Mouse (Mus musculus) heart, postnatal 0 days (tissue): ENCODE measurements around the gene Fbxo44. TPM values are rescaled to one million over a fixed set of nuclear protein-coding genes. Genes with fewer than 3 reads are reported as not detected.

Source experiments
- ATAC-seq: fragments of 200-750 bp; cut with Nextera tagmentation; 2 replicates; pipeline ENCODE4 v1.8.0; 2017; ENCODE audit warnings: low read depth, moderate number of reproducible peaks, moderate library complexity; ENCODE audit not compliant: insufficient read depth
- DNase-seq: peaks from one replicate; pipeline ENCODE4 v3.0.0-alpha.2; 2016; ENCODE audit warnings: low spot score
- H3K27ac ChIP-seq: fragments of 300-500 bp; sonication (generic); 2 replicates; pipeline ENCODE4 v1.5.1; 2014; ENCODE audit warnings: low read depth, mild to moderate bottlenecking
- H3K27me3 ChIP-seq: fragments of 300-500 bp; sonication (generic); 2 replicates; pipeline ENCODE4 v1.6.1; 2014; ENCODE audit warnings: low read length, mixed read lengths; ENCODE audit not compliant: control insufficient read depth, insufficient read depth
- H3K36me3 ChIP-seq: fragments of 300-500 bp; sonication (generic); replicated peaks from 2 replicates; pipeline ENCODE4 v1.6.1; 2014; ENCODE audit warnings: low read length, mixed read lengths; ENCODE audit not compliant: control insufficient read depth, insufficient read depth
- H3K4me1 ChIP-seq: fragments of 300-500 bp; sonication (generic); 2 replicates; pipeline ENCODE4 v1.6.1; 2014; ENCODE audit warnings: antibody characterized with exemption; ENCODE audit not compliant: control insufficient read depth, insufficient read depth
- H3K4me2 ChIP-seq: fragments of 300-500 bp; sonication (generic); 2 replicates; pipeline ENCODE4 v1.6.1; 2014; ENCODE audit warnings: low read depth, mild to moderate bottlenecking, low read length, moderate library complexity
- H3K4me3 ChIP-seq: fragments of 300-500 bp; sonication (generic); 2 replicates; pipeline ENCODE4 v1.5.1; 2014; ENCODE audit warnings: low read depth, low read length
- H3K9ac ChIP-seq: fragments of 300-500 bp; sonication (generic); replicated peaks from 2 replicates; pipeline ENCODE4 v1.6.1; 2014; ENCODE audit warnings: low read depth, low read length, mixed read lengths
- H3K9me3 ChIP-seq: fragments of 300-500 bp; sonication (generic); replicated peaks from 2 replicates; pipeline ENCODE4 v1.6.1; 2016; ENCODE audit warnings: low read length; ENCODE audit not compliant: control insufficient read depth
- CTCF ChIP-seq: IDR thresholded peaks from 2 replicates; pipeline ENCODE4 v1.5.1; 2016; ENCODE audit warnings: antibody characterized with exemption, control low read depth, low read depth
- EP300 ChIP-seq: IDR thresholded peaks from 2 replicates; pipeline ENCODE4 v1.6.1; 2016; ENCODE audit warnings: antibody characterized with exemption, low read depth
- WGBS: fragments of 180-500 bp; shearing (Covaris S2); extraction: QIAGEN DNeasy Blood & Tissue Kit; methylation state at CpG from one replicate; pipeline ENCODE4 v1.1.7; 2014; 5-methylcytosine and 5-hydroxymethylcytosine counted together
- polyA plus RNA-seq: library from polyadenylated mRNA; unstranded; fragments of >200 nt; fragmentation: Nextera tagmentation; extraction: Ambion mirVana; gene quantifications from 2 replicates; pipeline ENCODE4 v1.2.1, GENCODE M21; 2015
- total RNA-seq: library from RNA; depleted of rRNA; stranded (reverse); fragments of >200 nt; gene quantifications from 2 replicates; pipeline ENCODE4 v1.2.3, GENCODE M21; 2014; ENCODE audit warnings: low replicate concordance

Gene Fbxo44
- total and polyA plus RNA-seq, 2 experiments from 2014 or later = 32.1 to 88.4 TPM

GRCm38 (mm10) chr4:148131497-148132081 is 28.7 kb downstream of the Fbxo44 start:
- H3K4me3 ChIP-seq = no peak overlapping the region
- DNase-seq (no peak), ATAC-seq (no peak)
- H3K9me3 ChIP-seq = no peaks in the 10 kb centered on the region
- no peak overlapping the region for H3K9ac ChIP-seq
- TF ChIP-seq CTCF = no peak
- TF ChIP-seq EP300 = no peak
- H3K4me1 ChIP-seq = no peaks in the 10 kb centered on the region
- no peaks in the 10 kb centered on the region for H3K36me3 ChIP-seq
- H3K4me2 ChIP-seq = peak overlapping the region; percentile 26
- peaks cover 56% of the 10 kb centered on the region for H3K27me3 ChIP-seq
- no peak overlapping the region for H3K27ac ChIP-seq
- 1% methylated on average over 21 of the region's 21 CpGs for WGBS

- Histone ChIP-seq H3K4me2 (peak within 1 kb of the TSS; percentile 83), H3K27ac (no peak within 1 kb of the TSS), H3K27me3 (peaks cover 56% of the 10 kb centered on the region), H3K36me3 (no peaks in the 10 kb centered on the region), H3K9me3 (no peaks in the 10 kb centered on the region), H3K4me3 (peak within 1 kb of the TSS; percentile 52), H3K4me1 (no peaks in the 10 kb centered on the region), H3K9ac (no peak within 1 kb of the TSS)
- under 1% methylated on average over 64 of the region's 87 CpGs for WGBS
- DNase-seq = no peak
- peak; percentile 49 for ATAC-seq
- no peak for TF ChIP-seq CTCF
- no peak for TF ChIP-seq EP300
These were observed 29.5 kb downstream of the Fbxo44 start, which contains the start of gene Draxin for GRCm38 (mm10) chr4:148130561-148131413. Gene Draxin, minus strand, starts transcription at chr4:148130698.

- peaks cover 55% of the 10 kb centered on the region for H3K27me3 ChIP-seq
- no peak within 1 kb of the TSS for H3K9ac ChIP-seq
- H3K4me1 ChIP-seq = no peaks in the 10 kb centered on the region
- H3K27ac ChIP-seq = no peak within 1 kb of the TSS
- ATAC-seq (no peak), DNase-seq (no peak)
- H3K36me3 ChIP-seq = no peaks in the 10 kb centered on the region
- under 1% methylated on average over 18 of the region's 18 CpGs for WGBS
- TF ChIP-seq EP300 (no peak), CTCF (no peak)
- H3K9me3 ChIP-seq = no peaks in the 10 kb centered on the region
- peak within 1 kb of the TSS; percentile 52 for H3K4me3 ChIP-seq
- peak within 1 kb of the TSS; percentile 83 for H3K4me2 ChIP-seq
These were observed 30.1 kb downstream of the Fbxo44 start, which contains the start of gene Mad2l2 for GRCm38 (mm10) chr4:148130133-148130532. Gene Mad2l2, plus strand, starts transcription at chr4:148130384.

- H3K9ac ChIP-seq = no peak overlapping the region
- H3K4me3 ChIP-seq = no peak overlapping the region
- DNase-seq (no peak), ATAC-seq (no peak)
- H3K27ac ChIP-seq = no peak overlapping the region
- WGBS = 59% methylated on average over 2 of the region's 2 CpGs
- no peaks in the 10 kb centered on the region for H3K9me3 ChIP-seq
- TF ChIP-seq CTCF (no peak), EP300 (no peak)
- no peak overlapping the region for H3K4me2 ChIP-seq
- peaks cover 53% of the 10 kb centered on the region for H3K27me3 ChIP-seq
- H3K4me1 ChIP-seq = no peaks in the 10 kb centered on the region
- no peaks in the 10 kb centered on the region for H3K36me3 ChIP-seq
These were observed 31.6 kb downstream of the Fbxo44 start for GRCm38 (mm10) chr4:148128672-148129071.

- no peaks in the 10 kb centered on the region for H3K4me1 ChIP-seq
- peaks cover 53% of the 10 kb centered on the region for H3K27me3 ChIP-seq
- TF ChIP-seq EP300 (no peak), CTCF (no peak)
- no peaks in the 10 kb centered on the region for H3K9me3 ChIP-seq
- no peak overlapping the region for H3K4me3 ChIP-seq
- H3K9ac ChIP-seq = no peak overlapping the region
- H3K36me3 ChIP-seq = no peaks in the 10 kb centered on the region
- WGBS = 48% methylated on average over 1 of the region's 1 CpGs
- ATAC-seq (no peak), DNase-seq (no peak)
- H3K4me2 ChIP-seq = no peak overlapping the region
- H3K27ac ChIP-seq = no peak overlapping the region
These were observed 32.0 kb downstream of the Fbxo44 start for GRCm38 (mm10) chr4:148128241-148128640.
